Mouse (Mus musculus): ENCODE measurements around the gene Trhr2. TPM values are rescaled to one million over a fixed set of nuclear protein-coding genes. Genes with fewer than 3 reads are reported as not detected.

Gene Trhr2
- polyA plus RNA-seq, 1 experiment, result not detected

DNA sequence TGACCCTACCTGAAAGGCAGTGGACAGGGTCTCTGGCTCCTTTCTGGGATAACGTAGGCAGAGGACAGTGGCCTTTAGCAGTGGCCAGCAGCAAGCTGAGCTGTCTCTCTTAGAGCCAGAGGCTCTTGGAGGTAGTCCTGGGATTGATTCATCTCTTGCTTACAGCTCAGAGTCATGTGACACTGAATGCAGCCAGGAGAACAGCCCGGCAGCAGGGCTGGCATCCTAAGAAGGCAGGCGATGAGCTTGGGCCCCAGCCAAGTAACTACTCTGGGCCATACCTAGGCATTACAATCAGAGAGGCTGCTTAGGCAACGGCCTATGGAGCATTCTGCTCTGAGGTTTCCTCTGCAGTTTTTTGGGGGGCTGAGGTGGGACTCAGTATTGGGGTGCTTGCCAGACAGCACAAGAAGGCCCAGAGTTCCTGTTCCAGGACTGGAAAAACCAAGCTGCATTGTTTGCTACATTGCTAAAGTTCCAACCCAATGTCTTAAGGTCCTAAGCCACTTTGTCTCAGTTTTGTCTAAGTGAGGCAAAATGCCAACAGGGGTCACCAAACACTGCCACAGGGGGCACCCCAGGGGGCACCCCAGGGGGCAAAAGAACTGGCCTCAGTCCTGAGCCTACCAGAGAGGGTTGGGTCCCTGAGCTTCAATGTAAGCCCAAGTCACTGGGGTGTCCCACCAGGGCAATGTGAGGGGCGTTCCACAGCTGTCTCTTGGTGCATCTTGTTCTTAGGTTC is 12.6 kb downstream of the Trhr2 start:
- peaks cover 38% of the 10 kb centered on the region for H3K4me1 ChIP-seq (ENCODE audit: control insufficient read depth, insufficient read depth, low read length)
- WGBS, result 41% methylated on average over 5 of the region's 5 CpGs
- TF ChIP-seq CTCF (IDR thresholded peaks at IDR 0.05; ENCODE audit: insufficient read depth, low read depth, low read length) (no peak), POLR2A (IDR thresholded peaks at IDR 0.05; ENCODE audit: insufficient read depth, low read depth, low read length) (no peak)
- H3K4me3 ChIP-seq (ENCODE audit: insufficient read depth, low read depth, low read length), result no peak overlapping the region
- no peak overlapping the region for H3K27ac ChIP-seq (ENCODE audit: insufficient read depth, low read depth, low read length)

DNA sequence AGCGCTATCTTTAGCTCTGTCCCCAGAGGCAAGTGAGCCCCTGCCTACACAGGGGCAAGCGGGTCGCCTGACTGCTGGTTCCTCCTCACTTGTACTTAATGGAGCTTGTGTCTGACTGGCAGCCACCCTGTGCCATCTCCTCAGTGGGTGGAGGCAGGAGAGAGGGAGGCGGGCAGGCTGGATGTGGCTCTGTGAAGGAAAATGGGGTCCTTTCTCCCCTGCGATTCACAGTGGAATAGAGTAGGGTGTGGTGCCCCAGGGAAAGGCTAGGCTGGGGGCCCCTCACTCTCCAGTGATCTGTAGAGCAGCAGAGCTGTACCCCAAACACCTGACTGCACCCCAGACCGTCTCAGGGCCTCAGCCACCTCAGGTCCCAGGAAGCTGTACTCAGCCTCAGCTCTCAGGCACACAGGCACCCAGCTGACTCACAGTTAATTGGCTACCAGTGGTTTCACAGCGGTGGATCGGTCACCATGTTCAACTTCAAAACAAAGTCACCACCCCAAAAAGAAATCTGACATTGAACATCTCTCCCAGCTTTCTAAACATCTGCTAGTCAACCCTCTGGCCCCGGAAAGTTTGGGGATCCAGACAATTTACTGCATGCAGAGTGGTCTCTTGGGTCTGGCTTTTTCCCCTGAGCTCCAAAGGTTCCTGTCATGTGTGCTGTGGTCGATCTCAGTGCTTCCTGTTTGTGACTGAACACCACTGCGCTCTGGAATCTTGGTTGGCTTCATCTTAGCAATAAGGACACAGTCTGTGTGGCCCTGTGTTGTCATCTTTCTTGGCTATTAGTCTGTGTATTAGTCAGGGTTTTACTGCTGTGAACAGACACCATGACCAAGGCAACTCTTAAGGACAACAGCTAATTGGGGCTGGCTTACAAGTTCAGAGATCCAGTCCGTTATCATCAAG is 15.1 kb downstream of the Trhr2 start:
- peaks cover 41% of the 10 kb centered on the region for H3K4me1 ChIP-seq (ENCODE audit: control insufficient read depth, insufficient read depth, low read length)
- 43% methylated on average over 12 of the region's 12 CpGs for WGBS
- H3K27ac ChIP-seq (ENCODE audit: insufficient read depth, low read depth, low read length), result peak overlapping the region; percentile 37
- no peak overlapping the region for H3K4me3 ChIP-seq (ENCODE audit: insufficient read depth, low read depth, low read length)
- TF ChIP-seq CTCF (IDR thresholded peaks at IDR 0.05; ENCODE audit: insufficient read depth, low read depth, low read length), result no peak
- TF ChIP-seq POLR2A (IDR thresholded peaks at IDR 0.05; ENCODE audit: insufficient read depth, low read depth, low read length), result no peak

GRCm38 (mm10) chr8:122344219-122344618 is 16.3 kb downstream of the Trhr2 start:
- Histone ChIP-seq H3K4me3 (ENCODE audit: insufficient read depth, low read depth, low read length) (peak overlapping the region; percentile 15), H3K27ac (ENCODE audit: insufficient read depth, low read depth, low read length) (peak overlapping the region; percentile 58), H3K4me1 (ENCODE audit: control insufficient read depth, insufficient read depth, low read length) (peaks cover 41% of the 10 kb centered on the region)
- WGBS, result 8% methylated on average over 3 of the region's 5 CpGs
- no peak for TF ChIP-seq POLR2A (IDR thresholded peaks at IDR 0.05; ENCODE audit: insufficient read depth, low read depth, low read length)
- no peak for TF ChIP-seq CTCF (IDR thresholded peaks at IDR 0.05; ENCODE audit: insufficient read depth, low read depth, low read length)

- WGBS, result under 1% methylated on average over 13 of the region's 14 CpGs
- Histone ChIP-seq H3K4me3 (ENCODE audit: insufficient read depth, low read depth, low read length) (peak overlapping the region; percentile 12; the same call in 1 of the 2 replicates), H3K27ac (ENCODE audit: insufficient read depth, low read depth, low read length) (peak overlapping the region; percentile 73), H3K4me1 (ENCODE audit: control insufficient read depth, insufficient read depth, low read length) (peaks cover 41% of the 10 kb centered on the region)
- no peak for TF ChIP-seq CTCF (IDR thresholded peaks at IDR 0.05; ENCODE audit: insufficient read depth, low read depth, low read length)
- no peak for TF ChIP-seq POLR2A (IDR thresholded peaks at IDR 0.05; ENCODE audit: insufficient read depth, low read depth, low read length)
These were observed 16.8 kb downstream of the Trhr2 start for GRCm38 (mm10) chr8:122343758-122344157.

DNA sequence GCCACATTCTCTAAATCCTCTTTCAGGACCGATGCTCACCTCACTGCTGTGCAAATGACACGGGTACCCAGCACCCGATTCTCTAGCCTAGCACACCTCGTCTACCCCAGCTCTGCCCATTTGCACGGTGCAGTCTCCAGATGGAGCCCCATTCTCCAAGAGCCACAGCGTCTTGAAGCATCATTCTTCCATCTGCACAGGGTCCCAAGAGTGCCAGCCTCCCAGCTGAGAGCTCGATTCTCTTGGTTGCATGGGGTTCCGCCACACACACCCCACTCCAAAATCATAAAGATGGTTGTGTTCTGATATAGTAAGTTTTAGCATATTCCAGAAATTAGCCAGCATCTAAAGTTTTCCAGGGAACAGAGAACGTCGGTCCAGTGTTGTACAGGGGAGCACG is 17.2 kb downstream of the Trhr2 start:
- peak overlapping the region; percentile 3; the same call in 1 of the 2 replicates for H3K4me3 ChIP-seq (ENCODE audit: insufficient read depth, low read depth, low read length)
- TF ChIP-seq POLR2A (IDR thresholded peaks at IDR 0.05; ENCODE audit: insufficient read depth, low read depth, low read length) (no peak), CTCF (IDR thresholded peaks at IDR 0.05; ENCODE audit: insufficient read depth, low read depth, low read length) (no peak)
- peaks cover 41% of the 10 kb centered on the region for H3K4me1 ChIP-seq (ENCODE audit: control insufficient read depth, insufficient read depth, low read length)
- WGBS, result 2% methylated on average over 11 of the region's 11 CpGs
- H3K27ac ChIP-seq (ENCODE audit: insufficient read depth, low read depth, low read length), result peak overlapping the region; percentile 73

- peaks cover 36% of the 10 kb centered on the region for H3K4me1 ChIP-seq (ENCODE audit: control insufficient read depth, insufficient read depth, low read length)
- no peak for TF ChIP-seq POLR2A (IDR thresholded peaks at IDR 0.05; ENCODE audit: insufficient read depth, low read depth, low read length)
- no peak for TF ChIP-seq CTCF (IDR thresholded peaks at IDR 0.05; ENCODE audit: insufficient read depth, low read depth, low read length)
- H3K27ac ChIP-seq (ENCODE audit: insufficient read depth, low read depth, low read length), result peak overlapping the region; percentile 73
- 2% methylated on average over 9 of the region's 9 CpGs for WGBS
- H3K4me3 ChIP-seq (ENCODE audit: insufficient read depth, low read depth, low read length), result peak overlapping the region; percentile 3; the same call in 1 of the 2 replicates
These were observed 17.7 kb downstream of the Trhr2 start for GRCm38 (mm10) chr8:122342806-122343209.

GRCm38 (mm10) chr8:122342362-122342761 is 18.2 kb downstream of the Trhr2 start:
- TF ChIP-seq POLR2A (IDR thresholded peaks at IDR 0.05; ENCODE audit: insufficient read depth, low read depth, low read length) (no peak), CTCF (IDR thresholded peaks at IDR 0.05; ENCODE audit: insufficient read depth, low read depth, low read length) (no peak)
- no peak overlapping the region for H3K27ac ChIP-seq (ENCODE audit: insufficient read depth, low read depth, low read length)
- peaks cover 31% of the 10 kb centered on the region for H3K4me1 ChIP-seq (ENCODE audit: control insufficient read depth, insufficient read depth, low read length)
- H3K4me3 ChIP-seq (ENCODE audit: insufficient read depth, low read depth, low read length), result no peak overlapping the region
- 22% methylated on average over 5 of the region's 5 CpGs for WGBS

DNA sequence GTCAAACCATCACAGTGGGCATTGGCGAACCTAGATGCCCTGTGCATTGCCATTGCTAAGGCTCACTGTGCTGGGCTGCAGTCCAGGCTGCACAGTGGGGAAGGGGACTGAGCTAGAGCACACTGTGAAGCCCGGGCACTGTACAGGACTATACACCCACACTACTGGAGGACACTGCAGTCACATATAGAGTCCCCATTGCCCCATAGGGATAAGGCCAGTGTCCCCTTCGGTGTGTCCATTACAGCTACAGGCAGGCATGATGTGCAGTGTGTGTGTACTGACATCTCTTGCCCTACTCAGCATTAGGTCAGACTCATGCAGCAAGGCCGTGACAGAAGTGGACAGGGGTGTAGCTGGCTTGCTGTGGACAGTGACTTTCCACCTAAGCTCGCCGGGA is 18.8 kb downstream of the Trhr2 start:
- no peak overlapping the region for H3K27ac ChIP-seq (ENCODE audit: insufficient read depth, low read depth, low read length)
- TF ChIP-seq CTCF (IDR thresholded peaks at IDR 0.05; ENCODE audit: insufficient read depth, low read depth, low read length) (no peak), POLR2A (IDR thresholded peaks at IDR 0.05; ENCODE audit: insufficient read depth, low read depth, low read length) (no peak)
- WGBS, result 82% methylated on average over 6 of the region's 6 CpGs
- no peak overlapping the region for H3K4me3 ChIP-seq (ENCODE audit: insufficient read depth, low read depth, low read length)
- peaks cover 33% of the 10 kb centered on the region for H3K4me1 ChIP-seq (ENCODE audit: control insufficient read depth, insufficient read depth, low read length)

- 87% methylated on average over 3 of the region's 3 CpGs for WGBS
- no peak for TF ChIP-seq CTCF (IDR thresholded peaks at IDR 0.05; ENCODE audit: insufficient read depth, low read depth, low read length)
- no peak for TF ChIP-seq POLR2A (IDR thresholded peaks at IDR 0.05; ENCODE audit: insufficient read depth, low read depth, low read length)
- H3K4me3 ChIP-seq (ENCODE audit: insufficient read depth, low read depth, low read length), result no peak overlapping the region
- peaks cover 42% of the 10 kb centered on the region for H3K4me1 ChIP-seq (ENCODE audit: control insufficient read depth, insufficient read depth, low read length)
- H3K27ac ChIP-seq (ENCODE audit: insufficient read depth, low read depth, low read length), result no peak overlapping the region
These were observed 19.8 kb downstream of the Trhr2 start for GRCm38 (mm10) chr8:122340761-122341160.

All from olfactory bulb, adult 2 months (tissue).